Mouse (Mus musculus): Measurements from ENCODE around the gene Vat1. TPM values are rescaled to one million over a fixed set of nuclear protein-coding genes. Genes with fewer than 3 reads are reported as not detected.
A peak's percentile ranks its signal among the peaks of the same experiment; 100 is the strongest.

Gene Vat1
- polyA plus RNA-seq, 1 experiment from 2014 or later: 95.6 TPM

- Histone ChIP-seq H3K9me3 (ENCODE audit: control insufficient read depth) (no peaks in the 10 kb centered on the region), H3K36me3 (ENCODE audit: control insufficient read depth, insufficient read depth) (peaks cover 12% of the 10 kb centered on the region; the same call in 1 of the 2 replicates), H3K27me3 (replicated peaks; ENCODE audit: control insufficient read depth, insufficient read depth, low read length) (no peaks in the 10 kb centered on the region), H3K27ac (ENCODE audit: low read depth, low read length) (no peak overlapping the region), H3K4me2 (replicated peaks; ENCODE audit: low read depth) (no peak overlapping the region), H3K4me1 (replicated peaks; ENCODE audit: control insufficient read depth, insufficient read depth, low read length) (0 out of 2 replicates have a peak, but pooled peaks cover 4% of the 10 kb centered on the region), H3K4me3 (ENCODE audit: low read depth, low read length) (no peak overlapping the region), H3K9ac (ENCODE audit: low read depth, low read length) (no peak overlapping the region)
- no peak for ATAC-seq
- 53% methylated on average over 6 of the region's 6 CpGs for WGBS
- TF ChIP-seq CTCF (IDR thresholded peaks at IDR 0.05; ENCODE audit: low read depth): no peak
Measured at GRCm38 (mm10) chr11:101484245-101484644, 18.2 kb upstream of the Vat1 start.

GRCm38 (mm10) chr11:101483804-101484203 is 17.8 kb upstream of the Vat1 start:
- H3K27ac ChIP-seq (ENCODE audit: low read depth, low read length): no peak overlapping the region
- H3K4me1 ChIP-seq (replicated peaks; ENCODE audit: control insufficient read depth, insufficient read depth, low read length): 0 out of 2 replicates have a peak, but pooled peaks cover 5% of the 10 kb centered on the region
- no peak for ATAC-seq
- WGBS: 21% methylated on average over 3 of the region's 3 CpGs
- H3K9ac ChIP-seq (ENCODE audit: low read depth, low read length): no peak overlapping the region
- H3K36me3 ChIP-seq (ENCODE audit: control insufficient read depth, insufficient read depth): peaks cover 12% of the 10 kb centered on the region; the same call in 1 of the 2 replicates
- no peak overlapping the region for H3K4me3 ChIP-seq (ENCODE audit: low read depth, low read length)
- no peak overlapping the region for H3K4me2 ChIP-seq (replicated peaks; ENCODE audit: low read depth)
- no peaks in the 10 kb centered on the region for H3K27me3 ChIP-seq (replicated peaks; ENCODE audit: control insufficient read depth, insufficient read depth, low read length)
- no peaks in the 10 kb centered on the region for H3K9me3 ChIP-seq (ENCODE audit: control insufficient read depth)
- no peak for TF ChIP-seq CTCF (IDR thresholded peaks at IDR 0.05; ENCODE audit: low read depth)

GRCm38 (mm10) chr11:101480912-101481311 is 14.9 kb upstream of the Vat1 start:
- H3K4me2 ChIP-seq (replicated peaks; ENCODE audit: low read depth): no peak overlapping the region
- ATAC-seq: peak; percentile 87
- H3K36me3 ChIP-seq (ENCODE audit: control insufficient read depth, insufficient read depth): no peaks in the 10 kb centered on the region
- TF ChIP-seq CTCF (IDR thresholded peaks at IDR 0.05; ENCODE audit: low read depth): no peak
- H3K27me3 ChIP-seq (replicated peaks; ENCODE audit: control insufficient read depth, insufficient read depth, low read length): no peaks in the 10 kb centered on the region
- H3K4me1 ChIP-seq (replicated peaks; ENCODE audit: control insufficient read depth, insufficient read depth, low read length): 0 out of 2 replicates have a peak, but pooled peaks cover 7% of the 10 kb centered on the region
- no peaks in the 10 kb centered on the region for H3K9me3 ChIP-seq (ENCODE audit: control insufficient read depth)
- H3K9ac ChIP-seq (ENCODE audit: low read depth, low read length): no peak overlapping the region
- 9% methylated on average over 6 of the region's 6 CpGs for WGBS
- H3K27ac ChIP-seq (ENCODE audit: low read depth, low read length): peak overlapping the region; percentile 74
- H3K4me3 ChIP-seq (ENCODE audit: low read depth, low read length): no peak overlapping the region

GRCm38 (mm10) chr11:101479171-101479635 is 13.2 kb upstream of the Vat1 start:
- Histone ChIP-seq H3K9me3 (ENCODE audit: control insufficient read depth) (no peaks in the 10 kb centered on the region), H3K4me2 (replicated peaks; ENCODE audit: low read depth) (peak overlapping the region; percentile 52), H3K4me1 (replicated peaks; ENCODE audit: control insufficient read depth, insufficient read depth, low read length) (0 out of 2 replicates have a peak, but pooled peaks cover 5% of the 10 kb centered on the region), H3K36me3 (ENCODE audit: control insufficient read depth, insufficient read depth) (no peaks in the 10 kb centered on the region), H3K27me3 (replicated peaks; ENCODE audit: control insufficient read depth, insufficient read depth, low read length) (no peaks in the 10 kb centered on the region), H3K27ac (ENCODE audit: low read depth, low read length) (peak overlapping the region; percentile 5; the same call in 1 of the 2 replicates), H3K4me3 (ENCODE audit: low read depth, low read length) (no peak overlapping the region; the same call in 1 of the 2 replicates), H3K9ac (ENCODE audit: low read depth, low read length) (no peak overlapping the region)
- 10% methylated on average over 18 of the region's 18 CpGs for WGBS
- no peak for ATAC-seq
- TF ChIP-seq CTCF (IDR thresholded peaks at IDR 0.05; ENCODE audit: low read depth): no peak

- no peak for ATAC-seq
- whole genome bisulfite sequencing: 77% methylated on average over 10 of the region's 10 CpGs
- H3K4me3 ChIP-seq (ENCODE audit: low read depth, low read length): no peak overlapping the region
- no peak overlapping the region for H3K27ac ChIP-seq (ENCODE audit: low read depth, low read length)
- H3K9me3 ChIP-seq (ENCODE audit: control insufficient read depth): no peaks in the 10 kb centered on the region
- no peak overlapping the region for H3K4me2 ChIP-seq (replicated peaks; ENCODE audit: low read depth)
- no peak for TF ChIP-seq CTCF (IDR thresholded peaks at IDR 0.05; ENCODE audit: low read depth)
- H3K36me3 ChIP-seq (ENCODE audit: control insufficient read depth, insufficient read depth): no peaks in the 10 kb centered on the region
- no peak overlapping the region for H3K9ac ChIP-seq (ENCODE audit: low read depth, low read length)
- no peaks in the 10 kb centered on the region for H3K27me3 ChIP-seq (replicated peaks; ENCODE audit: control insufficient read depth, insufficient read depth, low read length)
- 0 out of 2 replicates have a peak, but pooled peaks cover 5% of the 10 kb centered on the region for H3K4me1 ChIP-seq (replicated peaks; ENCODE audit: control insufficient read depth, insufficient read depth, low read length)
Measured at GRCm38 (mm10) chr11:101477552-101478211, 11.7 kb upstream of the Vat1 start.

GRCm38 (mm10) chr11:101477194-101477551 is 11.1 kb upstream of the Vat1 start:
- no peak for TF ChIP-seq CTCF (IDR thresholded peaks at IDR 0.05; ENCODE audit: low read depth)
- H3K4me2 ChIP-seq (replicated peaks; ENCODE audit: low read depth): no peak overlapping the region
- H3K27me3 ChIP-seq (replicated peaks; ENCODE audit: control insufficient read depth, insufficient read depth, low read length): no peaks in the 10 kb centered on the region
- no peaks in the 10 kb centered on the region for H3K36me3 ChIP-seq (ENCODE audit: control insufficient read depth, insufficient read depth)
- no peak overlapping the region for H3K27ac ChIP-seq (ENCODE audit: low read depth, low read length)
- 68% methylated on average over 4 of the region's 4 CpGs for WGBS
- H3K9ac ChIP-seq (ENCODE audit: low read depth, low read length): no peak overlapping the region
- H3K4me1 ChIP-seq (replicated peaks; ENCODE audit: control insufficient read depth, insufficient read depth, low read length): 0 out of 2 replicates have a peak, but pooled peaks cover 5% of the 10 kb centered on the region
- no peaks in the 10 kb centered on the region for H3K9me3 ChIP-seq (ENCODE audit: control insufficient read depth)
- ATAC-seq: no peak
- H3K4me3 ChIP-seq (ENCODE audit: low read depth, low read length): no peak overlapping the region
